Mouse (Mus musculus) megakaryocyte, embryonic 14.5 days (primary cell): ENCODE results near the gene Tjp1. TPM values are rescaled to one million over a fixed set of nuclear protein-coding genes. Genes with fewer than 3 reads are reported as not detected.

Experiments used
- H3K27me3 ChIP-seq: replicated peaks from 2 replicates; pipeline ENCODE3; 2012; ENCODE audit warnings: inconsistent platforms
- H3K36me3 ChIP-seq: replicated peaks from 2 replicates; pipeline ENCODE3; 2012; ENCODE audit warnings: low read length, inconsistent platforms, mixed read lengths
- H3K4me1 ChIP-seq: 2 replicates; pipeline ENCODE4 v1.6.1; 2012; ENCODE audit warnings: inconsistent platforms
- H3K4me3 ChIP-seq: replicated peaks from 2 replicates; pipeline ENCODE3; 2012; ENCODE audit warnings: moderate library complexity, mild to moderate bottlenecking, inconsistent platforms
- H3K9me3 ChIP-seq: 2 replicates; pipeline ENCODE4 v1.6.1; 2012; ENCODE audit warnings: inconsistent platforms
- FLI1 ChIP-seq: IDR thresholded peaks from 2 replicates; pipeline ENCODE4 v1.6.1; 2012; ENCODE audit warnings: low read length, inconsistent platforms, mixed read lengths
- GATA1 ChIP-seq: IDR thresholded peaks from 3 replicates; pipeline ENCODE4 v1.6.1; 2012; ENCODE audit warnings: mixed read lengths, low read length, inconsistent platforms, borderline replicate concordance
- polyA plus RNA-seq: library from polyadenylated mRNA; stranded (reverse); fragments of >175 nt; gene quantifications from 2 replicates; pipeline ENCODE4 v1.2.3, GENCODE M21; 2012; ENCODE audit warnings: low replicate concordance; ENCODE audit not compliant: insufficient read depth

Tjp1 gene
- polyA plus RNA-seq, 1 experiment = 0.83 TPM

GRCm38 (mm10) chr7:65382515-65383283 is 144.9 kb downstream of the Tjp1 start:
- H3K36me3 ChIP-seq = no peaks in the 10 kb centered on the region
- no peak for TF ChIP-seq GATA1
- no peak for TF ChIP-seq FLI1
- peaks cover 6% of the 10 kb centered on the region; the same call in 1 of the 2 replicates for H3K4me1 ChIP-seq
- H3K9me3 ChIP-seq = peaks cover 5% of the 10 kb centered on the region
- H3K4me3 ChIP-seq = no peak overlapping the region
- peaks cover 79% of the 10 kb centered on the region for H3K27me3 ChIP-seq

- H3K36me3 ChIP-seq = no peaks in the 10 kb centered on the region
- H3K4me1 ChIP-seq = peaks cover 6% of the 10 kb centered on the region; the same call in 1 of the 2 replicates
- H3K9me3 ChIP-seq = peaks cover 10% of the 10 kb centered on the region
- H3K27me3 ChIP-seq = peaks cover 79% of the 10 kb centered on the region
- H3K4me3 ChIP-seq = no peak overlapping the region
- no peak for TF ChIP-seq GATA1
- no peak for TF ChIP-seq FLI1
Observed at GRCm38 (mm10) chr7:65381896-65382295, 145.7 kb downstream of the Tjp1 start.

- Histone ChIP-seq H3K4me1 (peaks cover 6% of the 10 kb centered on the region; the same call in 1 of the 2 replicates), H3K27me3 (peaks cover 89% of the 10 kb centered on the region), H3K4me3 (no peak overlapping the region), H3K9me3 (peaks cover 11% of the 10 kb centered on the region), H3K36me3 (no peaks in the 10 kb centered on the region)
- TF ChIP-seq FLI1 = no peak
- no peak for TF ChIP-seq GATA1
Observed at GRCm38 (mm10) chr7:65380716-65381115, 146.9 kb downstream of the Tjp1 start.

- Histone ChIP-seq H3K27me3 (peaks cover 88% of the 10 kb centered on the region), H3K9me3 (peaks cover 10% of the 10 kb centered on the region), H3K4me3 (no peak overlapping the region), H3K4me1 (peaks cover 16% of the 10 kb centered on the region), H3K36me3 (no peaks in the 10 kb centered on the region)
- no peak for TF ChIP-seq FLI1
Observed at GRCm38 (mm10) chr7:65378818-65379565, 148.6 kb downstream of the Tjp1 start.

- peaks cover 82% of the 10 kb centered on the region for H3K27me3 ChIP-seq
- TF ChIP-seq GATA1 (no peak), FLI1 (no peak)
- no peaks in the 10 kb centered on the region for H3K36me3 ChIP-seq
- no peak overlapping the region for H3K4me3 ChIP-seq
- peaks cover 10% of the 10 kb centered on the region for H3K9me3 ChIP-seq
- peaks cover 21% of the 10 kb centered on the region for H3K4me1 ChIP-seq
Observed at GRCm38 (mm10) chr7:65377521-65377920, 150.1 kb downstream of the Tjp1 start.

- TF ChIP-seq GATA1 = no peak
- TF ChIP-seq FLI1 = no peak
- H3K27me3 ChIP-seq = peaks cover 73% of the 10 kb centered on the region
Observed at GRCm38 (mm10) chr7:65375621-65376020, 152.0 kb downstream of the Tjp1 start.

GRCm38 (mm10) chr7:65375176-65375575 is 152.4 kb downstream of the Tjp1 start:
- Histone ChIP-seq H3K9me3 (peaks cover 10% of the 10 kb centered on the region), H3K4me1 (peaks cover 30% of the 10 kb centered on the region), H3K4me3 (no peak overlapping the region), H3K27me3 (peaks cover 69% of the 10 kb centered on the region), H3K36me3 (no peaks in the 10 kb centered on the region)
- no peak for TF ChIP-seq GATA1
- no peak for TF ChIP-seq FLI1

More at GRCm38 (mm10) chr7:65375621-65376020, 152.0 kb downstream of the Tjp1 start:
- Histone ChIP-seq H3K9me3 (peaks cover 10% of the 10 kb centered on the region), H3K4me1 (peaks cover 30% of the 10 kb centered on the region), H3K36me3 (no peaks in the 10 kb centered on the region), H3K4me3 (no peak overlapping the region)

- Histone ChIP-seq H3K9me3 (peaks cover 10% of the 10 kb centered on the region), H3K4me3 (peak overlapping the region; percentile 56), H3K36me3 (no peaks in the 10 kb centered on the region), H3K4me1 (peaks cover 42% of the 10 kb centered on the region), H3K27me3 (peaks cover 51% of the 10 kb centered on the region)
- TF ChIP-seq GATA1 (no peak), FLI1 (0 out of 2 replicates have a peak, but pooled peaks have one; percentile 47)
Observed at GRCm38 (mm10) chr7:65373336-65373735, 154.2 kb downstream of the Tjp1 start.

GRCm38 (mm10) chr7:65371765-65372164 is 155.8 kb downstream of the Tjp1 start:
- H3K4me3 ChIP-seq = peak overlapping the region; percentile 94

More at GRCm38 (mm10) chr7:65371765-65372164, 155.8 kb downstream of the Tjp1 start:
- peaks cover 36% of the 10 kb centered on the region for H3K27me3 ChIP-seq
- no peaks in the 10 kb centered on the region for H3K36me3 ChIP-seq
- 0 out of 2 replicates have a peak, but pooled peaks cover 4% of the 10 kb centered on the region for H3K9me3 ChIP-seq
- no peak for TF ChIP-seq FLI1
- TF ChIP-seq GATA1 = no peak
- H3K4me1 ChIP-seq = peaks cover 56% of the 10 kb centered on the region
